Mouse (Mus musculus) spleen, adult 2 months (tissue): ENCODE data around the gene Ehbp1l1.

ENCODE experiments used
- CTCF ChIP-seq: fragments of 200-500 bp; IDR thresholded peaks from 2 replicates; pipeline ENCODE4 v1.5.1; 2011; ENCODE audit warnings: mild to moderate bottlenecking, inconsistent platforms; ENCODE audit not compliant: insufficient read depth, insufficient read length, insufficient replicate concordance; ENCODE audit errors: extremely low read depth
- POLR2A ChIP-seq: fragments of 200-500 bp; IDR thresholded peaks from 2 replicates; pipeline ENCODE4 v1.6.1; 2011; ENCODE audit warnings: low read depth, low read length, inconsistent platforms

GRCm38 (mm10) chr19:5742241-5742641, 16.1 kb upstream of the Ehbp1l1 start:
- no peak for TF ChIP-seq CTCF
- no peak for TF ChIP-seq POLR2A
